ENCODE assay signal across 8 mouse cellular contexts in the genomic region with DNA sequence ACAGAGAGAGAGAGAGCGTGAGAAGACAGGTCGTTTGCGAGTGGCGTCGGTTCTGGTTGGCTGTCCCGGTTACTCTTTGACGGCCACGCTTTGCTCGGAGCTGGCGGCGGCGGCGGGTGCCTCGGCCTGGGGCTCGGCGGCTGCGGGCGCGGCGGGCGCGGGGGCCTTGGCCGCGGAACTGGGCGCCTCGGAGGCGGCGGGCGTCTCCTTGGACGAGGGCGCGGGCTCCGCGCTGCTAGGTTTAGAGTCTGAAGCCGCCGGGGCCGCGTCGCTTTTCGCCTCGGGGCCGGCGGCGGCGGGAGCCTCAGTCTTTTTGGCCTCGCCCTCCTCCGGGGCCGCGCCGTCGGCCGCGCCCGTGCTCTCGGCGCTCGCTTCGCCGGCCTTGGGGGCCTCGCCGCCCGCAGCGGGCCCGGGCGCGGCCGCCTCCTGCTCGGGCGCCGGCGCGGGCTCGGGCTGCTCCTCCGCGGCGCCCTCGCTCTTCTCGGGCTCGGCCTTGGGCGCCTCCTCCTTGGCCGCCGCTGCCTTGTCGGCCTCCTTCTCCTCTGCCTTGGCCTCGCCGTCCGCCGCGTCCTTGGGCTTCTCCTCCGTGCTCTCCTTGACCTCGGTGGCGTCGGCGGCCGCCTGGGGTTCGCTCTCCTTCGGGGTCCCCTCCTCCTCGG. TPM values are rescaled to one million over a fixed set of nuclear protein-coding genes. Genes with fewer than 3 reads are reported as not detected.
A peak's percentile ranks its signal among the peaks of the same experiment; 100 is the strongest.
DNase-seq lines count a peak whose midpoint lies in the region; ATAC-seq and TF ChIP-seq lines count a peak whose summit lies in the region.

No protein-coding gene starts in this region.

- in situ Hi-C loops in ES-E14 (cut with MboI; ENCODE audit: low sequenced_read_pairs in 2 of 2, unreplicated experiment in 2 of 2) = no loop called here

- intact Hi-C loops in left cerebral cortex, postnatal 14 days (cut with DNase I) = loop anchor here (2.0 to 5.0 kb wide), 3 partner anchors 47 to 337 kb away; no protein-coding TSS in a partner anchor

- H3K4me3 ChIP-seq in cerebellum, adult 2 months (replicated peaks; ENCODE audit: insufficient read depth, low read depth, low read length) = peak overlapping the region; percentile 41
- H3K4me3 ChIP-seq in ES-E14 (ENCODE audit: insufficient read depth in 1 of 2, low read depth in 1 of 2, low read length in 2 of 2, poor library complexity in 1 of 2, severe bottlenecking in 1 of 2) = peak overlapping the region; percentile 60 to 74
- peak overlapping the region; percentile 30 for H3K4me3 ChIP-seq in forebrain, embryonic 13.5 days
- H3K4me3 ChIP-seq in intestine, embryonic 15.5 days (replicated peaks) = peak overlapping the region; percentile 39
- H3K4me3 ChIP-seq in stomach, embryonic 14.5 days (ENCODE audit: low read depth, low read length) = peak overlapping the region; percentile 20

- H3K9ac ChIP-seq in ES-E14 (ENCODE audit: insufficient read depth, low read depth, low read length, poor library complexity, severe bottlenecking) = peak overlapping the region; percentile 89
- peak overlapping the region; percentile 75 for H3K9ac ChIP-seq in forebrain, embryonic 13.5 days
- peak overlapping the region; percentile 50 for H3K9ac ChIP-seq in intestine, embryonic 15.5 days
- H3K9ac ChIP-seq in stomach, embryonic 14.5 days (replicated peaks; ENCODE audit: low read depth, low read length) = peak overlapping the region; percentile 48; the same call in 1 of the 2 replicates

- H3K9me3 ChIP-seq in ES-E14 (ENCODE audit: control insufficient read depth, insufficient read depth, low read depth, low read length) = no peaks in the 10 kb centered on the region
- H3K9me3 ChIP-seq in forebrain, embryonic 13.5 days (replicated peaks) = no peaks in the 10 kb centered on the region
- H3K9me3 ChIP-seq in intestine, embryonic 15.5 days = no peaks in the 10 kb centered on the region
- H3K9me3 ChIP-seq in stomach, embryonic 14.5 days (ENCODE audit: control insufficient read depth, low read depth, low read length) = no peaks in the 10 kb centered on the region

- ATAC-seq in forebrain, embryonic 13.5 days = peak; percentile 46
- ATAC-seq in intestine, embryonic 15.5 days = peak; percentile 82
- peak; percentile 62; the same call in 1 of the 2 replicates for ATAC-seq in stomach, embryonic 14.5 days (ENCODE audit: insufficient number of reproducible peaks, insufficient read depth, low FRiP score, low read depth)

- TF ChIP-seq CTCF in cerebellum, adult 2 months (IDR thresholded peaks at IDR 0.05; ENCODE audit: borderline replicate concordance, insufficient read depth, low read depth, low read length) = no peak

- peak overlapping the region; percentile 63 for H3K4me2 ChIP-seq in forebrain, embryonic 13.5 days
- peak overlapping the region; percentile 77 for H3K4me2 ChIP-seq in intestine, embryonic 15.5 days (replicated peaks)
- H3K4me2 ChIP-seq in stomach, embryonic 14.5 days (replicated peaks; ENCODE audit: low read depth, low read length) = peak overlapping the region; percentile 50

- H3K27me3 ChIP-seq in cerebellum, adult 2 months (ENCODE audit: control insufficient read depth, insufficient read depth, low read length) = no peaks in the 10 kb centered on the region
- no peaks in the 10 kb centered on the region for H3K27me3 ChIP-seq in forebrain, embryonic 13.5 days
- no peaks in the 10 kb centered on the region for H3K27me3 ChIP-seq in intestine, embryonic 15.5 days (replicated peaks)
- H3K27me3 ChIP-seq in stomach, embryonic 14.5 days (ENCODE audit: control insufficient read depth, insufficient read depth, low read length) = no peaks in the 10 kb centered on the region

- H3K27ac ChIP-seq in cerebellum, adult 2 months (ENCODE audit: insufficient read depth, low read length) = no peak overlapping the region
- peak overlapping the region; percentile 45; the same call in 1 of the 2 replicates for H3K27ac ChIP-seq in ES-E14 (ENCODE audit: insufficient read depth, low read depth, low read length, poor library complexity, severe bottlenecking)
- H3K27ac ChIP-seq in forebrain, embryonic 13.5 days = peak overlapping the region; percentile 69; the same call in 1 of the 2 replicates
- H3K27ac ChIP-seq in intestine, embryonic 15.5 days = no peak overlapping the region
- no peak overlapping the region for H3K27ac ChIP-seq in stomach, embryonic 14.5 days (ENCODE audit: low read length)

- no peaks in the 10 kb centered on the region; the same call in 1 of the 2 replicates for H3K36me3 ChIP-seq in ES-E14 (ENCODE audit: control insufficient read depth, insufficient read depth, low read length, poor library complexity, severe bottlenecking)
- H3K36me3 ChIP-seq in forebrain, embryonic 13.5 days (ENCODE audit: poor library complexity, severe bottlenecking) = peaks cover 18% of the 10 kb centered on the region
- no peaks in the 10 kb centered on the region for H3K36me3 ChIP-seq in intestine, embryonic 15.5 days
- no peaks in the 10 kb centered on the region; the same call in 1 of the 2 replicates for H3K36me3 ChIP-seq in stomach, embryonic 14.5 days (ENCODE audit: control insufficient read depth, insufficient read depth, low read length)

- TF ChIP-seq POLR2A in cerebellum, adult 2 months (IDR thresholded peaks at IDR 0.05; ENCODE audit: borderline replicate concordance, insufficient read depth, low read length) = no peak

- peak; percentile 15 to 33 for DNase-seq in cerebellum, adult 2 months
- DNase-seq in cerebellum, adult 11 months = no peak
- DNase-seq in ES-E14 (ENCODE audit: low read depth, low spot score) = no peak
- DNase-seq in lung, postnatal 4 days = peak; percentile 22 to 39
- no peak for DNase-seq in left cerebral cortex, postnatal 14 days (ENCODE audit: low spot score in 2 of 2)

- WGBS in cerebellum, adult 2 months = 10% methylated on average over 92 of the region's 97 CpGs
- 5% methylated on average over 40 of the region's 97 CpGs for WGBS in forebrain, embryonic 13.5 days
- WGBS in intestine, embryonic 15.5 days = 22% methylated on average over 82 of the region's 97 CpGs
- WGBS in stomach, embryonic 14.5 days = 27% methylated on average over 67 of the region's 97 CpGs

- H3K4me1 ChIP-seq in cerebellum, adult 2 months (ENCODE audit: control insufficient read depth, insufficient read depth, low read length) = no peaks in the 10 kb centered on the region
- H3K4me1 ChIP-seq in ES-E14 (ENCODE audit: control insufficient read depth in 2 of 2, insufficient read depth in 2 of 2, low read length in 2 of 2, poor library complexity in 1 of 2) = peaks cover 4 to 17% of the 10 kb centered on the region in 2 experiments; a peak in 3 of 4 replicates
- peaks cover 72% of the 10 kb centered on the region for H3K4me1 ChIP-seq in forebrain, embryonic 13.5 days
- H3K4me1 ChIP-seq in intestine, embryonic 15.5 days (replicated peaks) = 0 out of 2 replicates have a peak, but pooled peaks cover 5% of the 10 kb centered on the region
- H3K4me1 ChIP-seq in stomach, embryonic 14.5 days (ENCODE audit: control insufficient read depth, insufficient read depth, low read length) = 0 out of 2 replicates have a peak, but pooled peaks cover 8% of the 10 kb centered on the region

TF ChIP-seq in ES-E14, 5 proteins besides CTCF, POLR2A, EP300 and RAD21:
- TF ChIP-seq MAFK (IDR thresholded peaks at IDR 0.05; ENCODE audit: insufficient read depth, low read depth, low read length) (no peak), ZNF384 (IDR thresholded peaks at IDR 0.05; ENCODE audit: low read depth, low read length) (no peak), HCFC1 (IDR thresholded peaks at IDR 0.05; ENCODE audit: borderline replicate concordance, insufficient read depth, low read length) (no peak), CHD2 (IDR thresholded peaks at IDR 0.05; ENCODE audit: low read depth, low read length) (no peak), ZC3H11A (IDR thresholded peaks at IDR 0.05; ENCODE audit: borderline replicate concordance, low read depth, low read length) (no peak)

RNA-seq across cellular contexts. Expression of gene Basp1, which starts 49.3 kb away (rescaled TPM):
- 58.4 and 74.3 TPM in 2 replicates for polyA plus RNA-seq in cerebellum, adult 2 months (2012; rRNA removed)
- total RNA-seq in ES-E14 (2012; rRNA removed) = 66.8 and 120 TPM in 2 replicates
- polyA plus RNA-seq in forebrain, embryonic 13.5 days (2015; fragmentation: Nextera tagmentation; extraction: Ambion mirVana) = 154 and 164 TPM in 2 replicates
- 26.6 and 32.7 TPM in 2 replicates for polyA plus RNA-seq in intestine, embryonic 15.5 days (2015; fragmentation: Nextera tagmentation; extraction: Ambion mirVana)
- 28.6 and 29.3 TPM in 2 replicates for polyA plus RNA-seq in stomach, embryonic 14.5 days (2014; fragmentation: Nextera tagmentation; extraction: Ambion mirVana)
- 1,000 to 10,000 TPM in 1 of 2 experiments, 100 to 1,000 TPM in 1; 945 to 1,112 TPM for total RNA-seq in left cerebral cortex, postnatal 14 days (2021)

Comparison
In these comparisons a context has a peak if more than half of its experiments do, and no peak if none do; other contexts are left out.
1. DNase-seq: peak in cerebellum, adult 2 months (2 of 2) and lung, postnatal 4 days (2 of 2); none in cerebellum, adult 11 months (single experiment), ES-E14 (single experiment) and left cerebral cortex, postnatal 14 days (0 of 2).
2. H3K27ac ChIP-seq: peak in ES-E14 (single experiment) and forebrain, embryonic 13.5 days (single experiment); none in cerebellum, adult 2 months (single experiment), intestine, embryonic 15.5 days (single experiment) and stomach, embryonic 14.5 days (single experiment).
3. Peak in every context shown above with its lines, with median percentiles within 50 percentile points of each other: H3K4me3 ChIP-seq, H3K9ac ChIP-seq, ATAC-seq and H3K4me2 ChIP-seq.